Mouse (Mus musculus) spleen, adult 2 months (tissue): Measurements from ENCODE around the gene Zbtb9. TPM values are rescaled to one million over a fixed set of nuclear protein-coding genes. Genes with fewer than 3 reads are reported as not detected.

Experiments
- DNase-seq, 2 experiments: peaks; one replicate each; pipeline versions ENCODE4 v3.0.0 to v3.0.0-alpha.2; 2012 to 2021; ENCODE audit warnings: low spot score in 2 of 2, low read depth in 1 of 2
- H3K27ac ChIP-seq: fragments of 200-500 bp; 2 replicates; pipeline ENCODE4 v1.5.1; 2012; ENCODE audit warnings: low read length, inconsistent platforms; ENCODE audit not compliant: insufficient read depth
- H3K27me3 ChIP-seq: fragments of 200-500 bp; 2 replicates; pipeline ENCODE4 v1.6.1; 2012; ENCODE audit warnings: mild to moderate bottlenecking, moderate library complexity, low read length, inconsistent platforms; ENCODE audit not compliant: control insufficient read depth, insufficient read depth
- H3K36me3 ChIP-seq: fragments of 200-500 bp; 2 replicates; pipeline ENCODE4 v1.6.1; 2012; ENCODE audit warnings: mild to moderate bottlenecking, low read length, inconsistent platforms; ENCODE audit not compliant: control insufficient read depth, insufficient read depth
- H3K4me1 ChIP-seq: fragments of 200-500 bp; 2 replicates; pipeline ENCODE4 v1.6.1; 2011; ENCODE audit warnings: inconsistent platforms; ENCODE audit not compliant: control insufficient read depth, insufficient read depth, insufficient read length
- H3K4me3 ChIP-seq: fragments of 200-500 bp; 2 replicates; pipeline ENCODE4 v1.5.1; 2011; ENCODE audit warnings: mild to moderate bottlenecking, inconsistent platforms; ENCODE audit not compliant: insufficient read depth, insufficient read length; ENCODE audit errors: extremely low read depth
- CTCF ChIP-seq: fragments of 200-500 bp; IDR thresholded peaks from 2 replicates; pipeline ENCODE4 v1.5.1; 2011; ENCODE audit warnings: mild to moderate bottlenecking, inconsistent platforms; ENCODE audit not compliant: insufficient read depth, insufficient read length, insufficient replicate concordance; ENCODE audit errors: extremely low read depth
- POLR2A ChIP-seq: fragments of 200-500 bp; IDR thresholded peaks from 2 replicates; pipeline ENCODE4 v1.6.1; 2011; ENCODE audit warnings: low read depth, low read length, inconsistent platforms
- WGBS: fragments of 180-500 bp; shearing (Covaris S2); methylation state at CpG from one replicate; pipeline ENCODE4 v1.1.7; 2018; 5-methylcytosine and 5-hydroxymethylcytosine counted together
- polyA plus RNA-seq: library from polyadenylated mRNA; depleted of rRNA; stranded (reverse); fragments of >200 nt; gene quantifications from 2 replicates; pipeline ENCODE4 v1.2.3, GENCODE M21; 2012; rRNA removed

Zbtb9 gene
- polyA plus RNA-seq, 1 experiment: 13.7 TPM

DNA sequence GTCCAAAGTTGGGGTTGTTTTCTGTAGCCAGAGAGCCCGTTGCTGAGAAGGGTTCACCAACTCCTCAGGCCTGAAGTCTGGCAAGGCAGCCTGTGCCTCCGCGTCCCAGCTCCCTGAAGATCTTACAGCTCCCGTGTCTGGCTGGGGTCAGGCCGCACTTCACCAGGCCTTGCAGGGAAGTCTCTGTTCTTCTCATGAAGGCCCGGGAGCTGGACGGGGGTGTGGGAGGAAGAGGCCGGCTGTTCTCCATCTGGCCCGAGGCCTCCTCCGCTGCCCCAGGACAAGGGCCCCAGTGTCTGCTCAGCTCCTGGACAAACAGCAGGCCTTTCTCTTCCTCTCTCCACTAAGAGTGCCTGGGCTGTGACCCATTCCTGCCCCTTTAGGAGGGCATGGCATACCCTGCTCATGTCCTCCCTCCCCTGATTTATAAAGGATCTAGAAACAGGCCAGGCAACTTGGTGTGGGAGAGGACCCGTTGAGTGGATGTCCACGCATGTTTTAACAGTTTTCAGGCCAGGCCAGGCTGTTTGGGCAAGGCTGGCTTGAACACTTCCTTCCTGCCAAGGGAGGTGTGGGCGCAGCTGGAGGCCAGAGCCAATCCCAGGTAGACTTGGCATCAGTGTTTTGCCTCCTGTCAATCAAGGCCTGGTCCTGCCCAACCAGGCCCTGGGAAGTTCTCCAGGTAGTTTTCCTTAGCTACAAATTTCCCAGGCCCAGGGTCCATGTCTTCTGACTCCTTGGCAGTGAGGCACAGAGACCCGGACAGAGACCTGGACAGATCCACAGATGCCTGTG, 75.7 kb downstream of the Zbtb9 start:
- no peaks in the 10 kb centered on the region for H3K27me3 ChIP-seq
- no peak for DNase-seq
- H3K36me3 ChIP-seq: no peaks in the 10 kb centered on the region
- peaks cover 14% of the 10 kb centered on the region for H3K4me1 ChIP-seq
- no peak overlapping the region for H3K27ac ChIP-seq
- 72% methylated on average over 14 of the region's 14 CpGs for WGBS
- TF ChIP-seq POLR2A (no peak), CTCF (no peak)
- H3K4me3 ChIP-seq: no peak overlapping the region

DNA sequence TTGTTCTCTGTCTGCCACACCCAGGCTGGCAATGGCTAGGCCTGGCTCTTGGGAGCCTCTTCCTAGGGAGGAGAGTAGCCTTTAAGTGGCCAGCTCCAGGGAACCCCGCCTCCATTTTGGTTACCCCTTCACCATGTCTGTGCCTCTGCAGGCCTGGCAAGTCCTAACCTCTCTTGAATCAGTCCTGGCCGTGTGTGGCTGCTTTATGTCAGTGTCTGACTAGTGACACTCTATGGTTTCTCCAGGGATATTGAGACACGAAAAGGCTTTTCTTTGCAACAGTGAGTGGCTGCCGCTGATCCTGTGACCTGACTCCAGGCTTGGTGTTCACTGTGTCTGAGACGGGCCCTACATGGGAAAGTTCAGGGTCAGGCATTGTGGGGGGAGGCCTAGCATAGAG, 77.9 kb downstream of the Zbtb9 start:
- H3K27me3 ChIP-seq: no peaks in the 10 kb centered on the region
- 84% methylated on average over 5 of the region's 5 CpGs for WGBS

DNA sequence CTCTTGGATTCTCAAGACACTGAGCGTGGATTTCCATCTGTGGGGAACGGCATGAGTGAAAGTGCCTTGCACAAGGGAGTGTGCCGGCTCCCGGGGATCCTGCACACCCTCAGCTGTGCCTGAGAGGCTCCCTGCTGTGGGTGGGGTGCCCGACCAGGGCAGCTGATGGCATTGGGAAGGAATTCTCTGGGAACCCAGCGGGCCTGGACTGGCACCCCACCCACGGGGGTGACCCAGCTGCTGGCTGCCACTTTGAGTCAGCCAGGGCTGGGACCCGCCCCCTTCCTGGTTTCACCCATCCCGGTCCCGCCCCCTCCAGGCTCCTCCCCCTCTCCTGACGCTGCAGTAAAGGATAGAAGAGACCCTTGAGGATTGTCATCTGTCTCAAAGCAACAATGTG, 78.5 kb downstream of the Zbtb9 start:
- Histone ChIP-seq H3K36me3 (no peaks in the 10 kb centered on the region), H3K4me1 (peaks cover 8% of the 10 kb centered on the region), H3K4me3 (peak overlapping the region; percentile 10; the same call in 1 of the 2 replicates), H3K27me3 (no peaks in the 10 kb centered on the region), H3K27ac (no peak overlapping the region)
- WGBS: 16% methylated on average over 10 of the region's 11 CpGs
- DNase-seq: peak in 1 of 2 experiments; percentile 51
- TF ChIP-seq POLR2A: no peak
- no peak for TF ChIP-seq CTCF

More for the DNA sequence above, 77.9 kb downstream of the Zbtb9 start:
- no peaks in the 10 kb centered on the region for H3K36me3 ChIP-seq
- no peak overlapping the region for H3K4me3 ChIP-seq
- H3K4me1 ChIP-seq: peaks cover 8% of the 10 kb centered on the region
- no peak for DNase-seq
- TF ChIP-seq CTCF: no peak
- TF ChIP-seq POLR2A: no peak
- H3K27ac ChIP-seq: no peak overlapping the region

DNA sequence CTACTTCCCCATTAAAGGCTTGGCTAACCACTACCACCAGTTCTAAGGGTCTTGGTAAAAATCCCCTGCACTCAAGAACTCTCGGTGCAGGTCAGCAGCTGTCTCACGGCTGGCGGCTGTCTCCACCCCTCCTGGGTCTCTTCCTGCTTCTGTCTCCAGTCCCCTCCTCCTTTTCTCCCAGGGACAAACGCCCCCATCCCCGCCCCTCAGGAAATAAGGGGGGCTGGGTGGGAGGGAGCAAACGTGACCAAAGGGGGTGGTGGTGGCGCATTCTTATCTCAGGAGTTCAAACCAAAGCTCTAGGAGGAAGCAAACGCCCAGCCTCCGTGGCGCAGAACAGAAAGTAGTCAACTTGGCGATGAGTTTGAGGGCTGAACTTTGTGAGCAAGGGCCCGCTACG, 83.2 kb downstream of the Zbtb9 start:
- TF ChIP-seq POLR2A: peak; percentile 46; the same call in 1 of the 2 replicates
- no peak for TF ChIP-seq CTCF
- Histone ChIP-seq H3K27ac (peak overlapping the region; percentile 82), H3K4me3 (peak overlapping the region; percentile 66; the same call in 1 of the 2 replicates), H3K36me3 (no peaks in the 10 kb centered on the region), H3K4me1 (peaks cover 35% of the 10 kb centered on the region), H3K27me3 (no peaks in the 10 kb centered on the region)
- peak; percentile 73 to 77 for DNase-seq
- WGBS: under 1% methylated on average over 13 of the region's 13 CpGs

DNA sequence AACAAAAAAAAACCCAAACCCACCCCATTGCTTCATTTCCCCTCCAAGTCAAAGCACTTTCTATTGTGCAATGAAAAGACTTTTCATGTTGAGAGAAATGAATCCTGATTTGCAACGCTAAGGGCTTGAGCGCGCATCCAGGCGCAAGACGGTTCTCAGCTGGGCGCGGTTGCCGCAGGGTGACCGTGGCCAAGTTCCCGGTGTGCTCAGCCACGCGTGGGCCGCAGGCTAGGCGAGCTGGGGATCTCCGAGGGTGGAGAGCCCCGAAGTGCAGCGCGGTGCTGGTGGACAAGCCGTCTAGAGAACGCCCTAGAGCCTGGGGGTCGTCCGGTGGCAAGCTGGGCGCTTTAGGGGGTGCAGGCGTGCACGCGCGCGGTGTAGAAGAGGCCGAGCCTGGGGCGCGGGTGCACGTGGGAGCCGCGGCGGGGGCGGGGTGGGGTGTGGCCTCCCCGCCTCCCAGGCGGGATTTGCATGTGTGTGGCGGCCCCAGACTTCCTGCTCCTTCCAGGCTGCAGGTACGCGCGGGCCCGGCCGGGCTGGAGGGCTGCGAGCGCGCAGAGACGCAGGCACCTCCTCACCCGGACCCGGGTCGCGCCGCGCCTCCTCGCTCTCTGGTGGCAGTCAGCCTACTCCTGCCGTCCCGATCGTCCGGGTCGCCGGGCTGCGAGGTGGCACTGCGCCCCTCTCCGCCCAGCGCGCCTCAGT, 84.0 kb downstream of the Zbtb9 start, which contains the start of gene Itpr3:
TSS of gene Itpr3 (plus strand) at position 493 of the 705 bp plus-strand sequence.
- peak; percentile 52 to 89 for DNase-seq
- TF ChIP-seq CTCF (no peak), POLR2A (peak; percentile 85)
- peak within 1 kb of the TSS; percentile 93 for H3K27ac ChIP-seq
- H3K4me3 ChIP-seq: peak within 1 kb of the TSS; percentile 66
- H3K27me3 ChIP-seq: no peaks in the 10 kb centered on the region
- no peaks in the 10 kb centered on the region for H3K36me3 ChIP-seq
- H3K4me1 ChIP-seq: peaks cover 29% of the 10 kb centered on the region; the same call in 1 of the 2 replicates
- under 1% methylated on average over 58 of the region's 66 CpGs for WGBS

DNA sequence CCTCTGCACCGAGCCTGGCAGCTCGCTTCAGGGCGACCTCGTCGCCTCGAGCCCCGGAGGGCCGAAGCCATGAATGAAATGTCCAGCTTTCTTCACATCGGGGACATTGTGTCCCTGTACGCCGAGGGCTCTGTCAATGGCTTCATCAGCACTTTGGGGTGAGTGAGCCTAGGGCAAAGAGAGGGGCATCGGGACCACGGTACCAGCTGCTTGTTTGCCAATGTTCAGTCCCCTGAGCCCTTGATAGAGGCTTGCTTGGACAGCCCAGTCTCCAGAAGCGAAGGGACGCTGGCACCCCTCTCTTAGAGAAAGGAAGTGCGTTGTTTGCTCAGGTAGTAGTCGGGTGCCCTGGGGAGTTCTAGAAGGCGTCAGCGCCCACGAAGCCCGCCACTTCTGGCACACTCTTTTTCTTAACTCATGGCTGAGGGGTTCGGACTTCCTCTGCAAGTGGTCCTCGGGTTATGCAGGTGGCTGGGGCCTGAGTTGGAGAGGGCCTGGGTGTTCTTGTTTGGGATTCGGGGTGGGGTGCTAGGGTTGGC, 84.6 kb downstream of the Zbtb9 start:
- no peaks in the 10 kb centered on the region for H3K36me3 ChIP-seq
- peaks cover 28% of the 10 kb centered on the region; the same call in 1 of the 2 replicates for H3K4me1 ChIP-seq
- peak in 1 of 2 experiments; percentile 51 for DNase-seq
- H3K27ac ChIP-seq: peak overlapping the region; percentile 93
- TF ChIP-seq POLR2A: peak; percentile 29; the same call in 1 of the 2 replicates
- no peak for TF ChIP-seq CTCF
- 1% methylated on average over 24 of the region's 24 CpGs for WGBS
- no peaks in the 10 kb centered on the region for H3K27me3 ChIP-seq
- peak overlapping the region; percentile 66 for H3K4me3 ChIP-seq

Other genes starting within 250 kb of the Zbtb9 start
- 16.6 and 17.2 TPM in 2 replicates for gene Bnip1, start 192.1 kb upstream of the Zbtb9 start, polyA plus RNA-seq
- gene Nkx2-5, start 128.2 kb upstream of the Zbtb9 start, polyA plus RNA-seq: 19.8 and 34.6 TPM in 2 replicates
- gene Kifc5b, start 56.1 kb upstream of the Zbtb9 start, polyA plus RNA-seq: 6.8 and 7.6 TPM in 2 replicates
- 103 and 131 TPM in 2 replicates for gene Phf1, start 40.1 kb upstream of the Zbtb9 start, polyA plus RNA-seq
- gene Cuta, start 33.6 kb upstream of the Zbtb9 start, polyA plus RNA-seq: 87.9 and 131 TPM in 2 replicates
- 7.3 and 9.6 TPM in 2 replicates for gene Syngap1, start 31.9 kb upstream of the Zbtb9 start, polyA plus RNA-seq
- 50.3 and 67.8 TPM in 2 replicates for gene Bak1, start 55.8 kb downstream of the Zbtb9 start, polyA plus RNA-seq
- 50.9 and 61.4 TPM in 2 replicates for gene Itpr3, start 84.1 kb downstream of the Zbtb9 start, polyA plus RNA-seq
- 49.1 and 73.4 TPM in 2 replicates for gene Uqcc2, start 160.7 kb downstream of the Zbtb9 start, polyA plus RNA-seq
- 0.62 and 0.71 TPM in 2 replicates for gene Ip6k3, start 194.6 kb downstream of the Zbtb9 start, polyA plus RNA-seq
- 86.6 and 121 TPM in 2 replicates for gene Lemd2, start 231.3 kb downstream of the Zbtb9 start, polyA plus RNA-seq